Mouse (Mus musculus): ENCODE data around the gene Gpc6. TPM values are rescaled to one million over a fixed set of nuclear protein-coding genes. Genes with fewer than 3 reads are reported as not detected.

Gpc6 gene
- polyA plus RNA-seq, 1 experiment from 2014 or later = 86.1 TPM

DNA sequence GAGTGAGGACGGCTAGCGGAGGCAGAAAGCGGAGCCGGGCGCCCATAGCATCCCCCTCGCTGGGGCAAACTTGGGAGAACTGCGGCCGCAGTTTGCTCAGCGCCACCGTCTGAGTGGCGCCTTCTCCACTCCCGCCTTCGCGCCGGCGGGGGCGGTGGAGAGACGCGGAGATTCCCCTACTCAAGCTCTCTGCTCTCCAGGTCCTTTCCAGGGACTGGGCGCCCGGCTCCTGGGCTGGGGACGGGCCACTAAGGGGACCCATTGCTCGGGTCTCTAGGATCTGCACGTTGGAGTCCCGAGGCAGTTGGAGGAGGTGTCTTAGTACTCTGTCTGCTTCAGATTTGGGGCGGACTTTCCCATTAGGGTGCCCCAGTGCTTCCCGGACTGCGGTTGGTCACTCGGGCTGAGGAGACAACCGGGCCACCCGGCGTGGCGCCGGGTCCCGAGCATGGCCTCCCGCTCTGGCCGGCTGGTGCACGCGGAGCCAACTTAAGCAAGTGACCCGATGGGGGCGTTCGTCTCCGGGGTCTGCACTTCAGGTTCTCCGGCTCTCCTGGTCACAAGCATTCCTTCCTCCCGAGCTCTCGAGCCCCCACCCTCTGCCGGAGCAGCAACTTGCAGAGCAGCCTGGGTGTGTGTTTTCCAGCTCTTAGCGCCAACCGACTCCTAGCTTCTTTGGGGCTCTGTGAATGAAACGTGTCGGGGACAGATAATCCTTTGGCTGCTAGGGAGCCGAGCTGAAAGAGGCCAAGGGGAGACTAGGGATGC is 1.5 kb downstream of the Gpc6 start:
- Histone ChIP-seq H3K9me3 (ENCODE audit: control insufficient read depth, low read depth, low read length) (no peaks in the 10 kb centered on the region), H3K4me2 (replicated peaks; ENCODE audit: low read depth, low read length) (peak overlapping the region; percentile 55), H3K9ac (replicated peaks; ENCODE audit: low read depth, low read length) (peak overlapping the region; percentile 93), H3K36me3 (ENCODE audit: control insufficient read depth, insufficient read depth, low read length) (no peaks in the 10 kb centered on the region), H3K27ac (ENCODE audit: low read length) (peak overlapping the region; percentile 97), H3K4me1 (ENCODE audit: control insufficient read depth, insufficient read depth, low read length) (peaks cover 3% of the 10 kb centered on the region; the same call in 1 of the 2 replicates), H3K4me3 (ENCODE audit: low read depth, low read length) (peak overlapping the region; percentile 82), H3K27me3 (ENCODE audit: control insufficient read depth, insufficient read depth, low read length) (no peaks in the 10 kb centered on the region)
- ATAC-seq (ENCODE audit: insufficient number of reproducible peaks, insufficient read depth, low FRiP score, low read depth) = peak; percentile 79
- WGBS = under 1% methylated on average over 52 of the region's 52 CpGs

DNA sequence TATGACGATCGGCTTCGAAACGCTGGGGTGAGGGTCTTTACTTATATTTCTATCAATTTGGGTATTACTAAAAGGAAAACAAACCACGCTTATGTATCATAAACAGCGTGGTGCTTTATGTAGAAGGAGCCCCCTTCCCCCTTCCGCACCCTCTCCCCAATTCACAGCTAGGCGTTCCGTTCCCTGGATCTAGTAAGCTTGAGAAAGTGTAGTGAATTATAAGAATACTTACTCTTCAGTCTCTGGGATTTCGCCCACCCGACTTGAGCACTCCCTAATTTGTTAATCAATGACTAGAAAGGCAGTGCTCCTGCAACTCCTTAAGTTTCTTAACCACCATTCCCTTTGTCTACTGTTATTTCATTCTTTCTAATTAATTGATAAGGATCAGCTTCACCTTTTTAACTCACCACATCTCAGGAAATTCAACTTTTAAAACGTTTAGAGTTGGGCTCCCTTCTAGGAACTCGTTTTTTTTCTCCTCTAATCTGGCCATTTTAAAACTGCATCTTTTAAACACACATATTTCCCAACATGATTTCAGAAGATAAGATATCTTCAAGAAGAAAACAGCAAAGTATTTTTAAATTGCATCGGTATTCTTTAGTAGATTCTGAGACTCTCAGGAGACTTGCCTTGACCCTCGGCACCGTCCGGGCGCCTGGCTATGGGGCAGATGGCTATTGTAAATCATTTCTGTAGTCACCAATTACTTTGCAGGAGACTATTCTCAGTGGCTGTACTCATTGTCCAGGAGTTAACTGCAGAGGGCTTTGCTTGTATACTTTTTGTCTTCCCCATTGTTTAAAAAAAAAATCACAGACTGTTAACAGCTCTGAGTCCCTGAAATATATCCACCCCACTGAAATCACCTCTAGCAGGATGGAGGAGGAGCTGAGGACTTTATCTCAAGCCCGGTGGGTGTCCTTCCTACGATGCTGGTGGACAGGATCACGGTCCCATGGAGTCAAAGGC is 2.5 kb downstream of the Gpc6 start:
- Histone ChIP-seq H3K4me1 (ENCODE audit: control insufficient read depth, insufficient read depth, low read length) (peaks cover 3% of the 10 kb centered on the region; the same call in 1 of the 2 replicates), H3K27ac (ENCODE audit: low read length) (peak overlapping the region; percentile 97), H3K9ac (replicated peaks; ENCODE audit: low read depth, low read length) (peak overlapping the region; percentile 93), H3K4me3 (ENCODE audit: low read depth, low read length) (peak overlapping the region; percentile 82), H3K36me3 (ENCODE audit: control insufficient read depth, insufficient read depth, low read length) (no peaks in the 10 kb centered on the region), H3K4me2 (replicated peaks; ENCODE audit: low read depth, low read length) (peak overlapping the region; percentile 55), H3K9me3 (ENCODE audit: control insufficient read depth, low read depth, low read length) (no peaks in the 10 kb centered on the region), H3K27me3 (ENCODE audit: control insufficient read depth, insufficient read depth, low read length) (no peaks in the 10 kb centered on the region)
- no peak for ATAC-seq (ENCODE audit: insufficient number of reproducible peaks, insufficient read depth, low FRiP score, low read depth)
- 2% methylated on average over 21 of the region's 21 CpGs for WGBS

- 0 out of 2 replicates have a peak overlapping the region, but pooled peaks have one; percentile 93 for H3K9ac ChIP-seq (replicated peaks; ENCODE audit: low read depth, low read length)
- no peaks in the 10 kb centered on the region for H3K9me3 ChIP-seq (ENCODE audit: control insufficient read depth, low read depth, low read length)
- H3K4me1 ChIP-seq (ENCODE audit: control insufficient read depth, insufficient read depth, low read length) = peaks cover 3% of the 10 kb centered on the region; the same call in 1 of the 2 replicates
- no peak for ATAC-seq (ENCODE audit: insufficient number of reproducible peaks, insufficient read depth, low FRiP score, low read depth)
- H3K27me3 ChIP-seq (ENCODE audit: control insufficient read depth, insufficient read depth, low read length) = no peaks in the 10 kb centered on the region
- peak overlapping the region; percentile 48; the same call in 1 of the 2 replicates for H3K27ac ChIP-seq (ENCODE audit: low read length)
- WGBS = 28% methylated on average over 2 of the region's 2 CpGs
- H3K36me3 ChIP-seq (ENCODE audit: control insufficient read depth, insufficient read depth, low read length) = no peaks in the 10 kb centered on the region
- H3K4me3 ChIP-seq (ENCODE audit: low read depth, low read length) = peak overlapping the region; percentile 82
- H3K4me2 ChIP-seq (replicated peaks; ENCODE audit: low read depth, low read length) = peak overlapping the region; percentile 55
Observed at GRCm38 (mm10) chr14:116928395-116928794, 3.3 kb downstream of the Gpc6 start.

DNA sequence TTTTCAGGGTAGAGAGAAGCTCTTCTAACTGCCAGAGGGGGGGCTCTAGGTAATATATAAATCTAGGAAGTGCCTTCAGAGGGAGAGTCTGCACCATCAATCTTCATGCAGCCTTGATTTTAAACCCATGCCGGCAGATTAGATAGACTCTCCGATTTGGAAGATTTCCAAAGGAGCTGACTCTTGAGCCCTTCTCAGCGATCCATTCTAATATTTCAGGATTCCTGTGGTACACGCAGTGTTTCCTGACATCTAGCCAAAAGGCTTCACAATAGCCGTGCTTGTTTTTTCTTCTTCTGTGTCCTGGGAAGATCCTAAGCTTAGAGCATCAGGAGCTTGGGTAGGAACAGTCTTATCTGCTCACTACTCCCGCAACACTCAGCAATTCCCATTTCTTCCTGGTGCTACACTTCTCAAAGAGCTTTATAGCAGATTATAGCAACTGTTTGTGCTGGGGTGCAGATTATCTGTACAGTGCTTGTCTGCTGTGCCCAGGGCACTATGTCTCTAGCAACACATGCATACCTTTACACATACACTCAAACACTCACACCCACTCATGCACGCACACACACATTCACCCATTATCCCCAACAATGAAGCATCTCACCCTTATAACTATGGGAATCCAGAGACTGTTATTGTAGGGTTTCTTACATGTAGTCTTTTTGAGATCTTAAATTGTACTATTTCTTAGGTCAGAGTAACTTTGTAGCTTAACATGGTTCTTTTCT is 3.8 kb downstream of the Gpc6 start:
- H3K4me2 ChIP-seq (replicated peaks; ENCODE audit: low read depth, low read length) = peak overlapping the region; percentile 55
- 30% methylated on average over 7 of the region's 7 CpGs for WGBS
- H3K9ac ChIP-seq (replicated peaks; ENCODE audit: low read depth, low read length) = no peak overlapping the region
- peak overlapping the region; percentile 82 for H3K4me3 ChIP-seq (ENCODE audit: low read depth, low read length)
- no peaks in the 10 kb centered on the region for H3K27me3 ChIP-seq (ENCODE audit: control insufficient read depth, insufficient read depth, low read length)
- H3K36me3 ChIP-seq (ENCODE audit: control insufficient read depth, insufficient read depth, low read length) = no peaks in the 10 kb centered on the region
- no peak for ATAC-seq (ENCODE audit: insufficient number of reproducible peaks, insufficient read depth, low FRiP score, low read depth)
- H3K27ac ChIP-seq (ENCODE audit: low read length) = peak overlapping the region; percentile 48; the same call in 1 of the 2 replicates
- H3K4me1 ChIP-seq (ENCODE audit: control insufficient read depth, insufficient read depth, low read length) = peaks cover 3% of the 10 kb centered on the region; the same call in 1 of the 2 replicates
- no peaks in the 10 kb centered on the region for H3K9me3 ChIP-seq (ENCODE audit: control insufficient read depth, low read depth, low read length)

DNA sequence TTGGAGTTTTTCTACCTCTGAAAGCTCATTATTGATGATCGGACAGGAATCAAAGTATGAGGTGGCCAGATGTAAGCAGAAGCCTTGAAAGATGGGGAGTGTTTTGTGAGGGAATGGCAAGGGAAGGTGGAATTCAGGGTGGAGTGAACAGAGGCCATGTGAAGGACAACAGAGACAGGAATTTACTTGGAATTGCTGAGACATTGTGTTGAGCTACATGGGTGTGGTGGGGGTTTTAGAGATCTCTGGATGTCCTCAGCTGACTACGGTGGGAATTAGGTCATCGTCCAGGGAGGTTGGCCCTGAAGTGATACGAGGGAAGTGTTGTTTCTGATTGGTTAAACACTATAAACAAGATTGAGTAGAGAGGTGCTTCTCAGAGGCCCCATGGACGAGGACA is 8.7 kb downstream of the Gpc6 start:
- Histone ChIP-seq H3K36me3 (ENCODE audit: control insufficient read depth, insufficient read depth, low read length) (no peaks in the 10 kb centered on the region), H3K4me3 (ENCODE audit: low read depth, low read length) (no peak overlapping the region), H3K9ac (replicated peaks; ENCODE audit: low read depth, low read length) (no peak overlapping the region), H3K4me2 (replicated peaks; ENCODE audit: low read depth, low read length) (no peak overlapping the region), H3K9me3 (ENCODE audit: control insufficient read depth, low read depth, low read length) (no peaks in the 10 kb centered on the region), H3K27ac (ENCODE audit: low read length) (no peak overlapping the region), H3K4me1 (ENCODE audit: control insufficient read depth, insufficient read depth, low read length) (peaks cover 3% of the 10 kb centered on the region; the same call in 1 of the 2 replicates), H3K27me3 (ENCODE audit: control insufficient read depth, insufficient read depth, low read length) (no peaks in the 10 kb centered on the region)
- 53% methylated on average over 5 of the region's 5 CpGs for WGBS
- no peak for ATAC-seq (ENCODE audit: insufficient number of reproducible peaks, insufficient read depth, low FRiP score, low read depth)

DNA sequence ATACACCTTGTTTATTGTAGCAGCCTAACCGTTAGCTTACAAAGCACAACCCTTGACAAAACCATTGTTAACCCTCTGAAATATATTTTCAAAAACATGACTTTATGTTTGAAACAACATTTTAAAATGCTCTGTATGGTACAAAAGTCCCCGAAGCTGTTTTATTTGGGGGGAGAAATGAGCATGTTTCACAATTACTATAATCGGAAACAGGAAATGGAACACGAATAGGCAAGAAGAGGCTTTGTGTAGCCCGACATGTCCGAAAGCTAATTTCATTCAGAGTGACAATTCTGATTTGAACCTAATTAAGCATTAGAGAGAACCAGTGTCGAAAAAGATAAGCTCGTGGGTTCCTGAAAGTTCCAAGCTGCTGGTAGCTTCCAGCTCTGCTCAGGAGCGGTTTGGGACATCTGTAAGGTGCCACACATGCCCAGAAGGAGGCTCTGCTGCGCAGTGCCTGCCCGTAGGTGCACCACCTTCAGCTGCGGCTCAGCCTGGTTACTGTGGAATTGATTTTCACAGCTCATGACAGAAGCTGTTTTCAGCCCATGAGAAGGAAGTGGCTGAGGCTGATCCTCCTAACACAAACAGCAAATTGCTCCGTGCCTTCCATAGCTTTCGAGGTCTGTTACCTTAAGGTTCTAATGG is 12.9 kb downstream of the Gpc6 start:
- no peak for ATAC-seq (ENCODE audit: insufficient number of reproducible peaks, insufficient read depth, low FRiP score, low read depth)
- WGBS = 76% methylated on average over 14 of the region's 14 CpGs
- H3K9ac ChIP-seq (replicated peaks; ENCODE audit: low read depth, low read length) = no peak overlapping the region
- no peaks in the 10 kb centered on the region for H3K27me3 ChIP-seq (ENCODE audit: control insufficient read depth, insufficient read depth, low read length)
- H3K27ac ChIP-seq (ENCODE audit: low read length) = no peak overlapping the region
- H3K4me2 ChIP-seq (replicated peaks; ENCODE audit: low read depth, low read length) = no peak overlapping the region
- no peaks in the 10 kb centered on the region for H3K9me3 ChIP-seq (ENCODE audit: control insufficient read depth, low read depth, low read length)
- no peaks in the 10 kb centered on the region for H3K36me3 ChIP-seq (ENCODE audit: control insufficient read depth, insufficient read depth, low read length)
- no peaks in the 10 kb centered on the region for H3K4me1 ChIP-seq (ENCODE audit: control insufficient read depth, insufficient read depth, low read length)
- no peak overlapping the region for H3K4me3 ChIP-seq (ENCODE audit: low read depth, low read length)

DNA sequence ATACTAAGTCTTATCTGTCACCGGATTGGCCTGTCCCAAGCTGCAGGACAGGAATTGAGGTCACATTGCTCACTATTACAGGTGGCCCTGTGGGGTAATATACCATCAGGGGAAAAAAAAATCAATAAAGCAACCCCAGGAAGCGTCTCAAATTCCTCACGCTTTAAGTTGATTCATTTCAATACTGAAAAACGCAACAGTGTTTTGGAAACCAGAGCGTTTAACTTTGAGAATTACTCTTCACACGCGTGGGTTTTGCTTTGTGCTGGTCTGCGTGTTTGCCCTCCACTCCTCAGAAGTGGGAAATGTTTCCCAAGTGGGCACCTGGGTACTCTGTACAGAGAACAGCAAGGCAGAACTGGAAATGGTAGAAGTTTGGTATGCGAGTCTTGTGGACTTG is 13.6 kb downstream of the Gpc6 start:
- H3K9ac ChIP-seq (replicated peaks; ENCODE audit: low read depth, low read length) = no peak overlapping the region
- no peak overlapping the region for H3K4me2 ChIP-seq (replicated peaks; ENCODE audit: low read depth, low read length)
- H3K4me1 ChIP-seq (ENCODE audit: control insufficient read depth, insufficient read depth, low read length) = no peaks in the 10 kb centered on the region
- H3K27me3 ChIP-seq (ENCODE audit: control insufficient read depth, insufficient read depth, low read length) = no peaks in the 10 kb centered on the region
- 88% methylated on average over 9 of the region's 9 CpGs for WGBS
- no peak overlapping the region for H3K27ac ChIP-seq (ENCODE audit: low read length)
- H3K36me3 ChIP-seq (ENCODE audit: control insufficient read depth, insufficient read depth, low read length) = no peaks in the 10 kb centered on the region
- no peak for ATAC-seq (ENCODE audit: insufficient number of reproducible peaks, insufficient read depth, low FRiP score, low read depth)
- H3K9me3 ChIP-seq (ENCODE audit: control insufficient read depth, low read depth, low read length) = no peaks in the 10 kb centered on the region
- no peak overlapping the region for H3K4me3 ChIP-seq (ENCODE audit: low read depth, low read length)

Measured in stomach, embryonic 14.5 days (tissue).